In genomic region chr10:5786923-5787322, GRCm38 (mm10) we compare ENCODE assay signal across 9 mouse cellular contexts. TPM values are rescaled to one million over a fixed set of nuclear protein-coding genes. Genes with fewer than 3 reads are reported as not detected.
DNase-seq lines count a peak whose midpoint lies in the region; ATAC-seq and TF ChIP-seq lines count a peak whose summit lies in the region.
"Had no signal": no experiment of that assay in that cellular context is flagged by ENCODE, and none has a peak within 500 bp of the region (broad histone marks: within the 10 kb centered on the region; RNA-seq: fewer than 3 reads in every experiment).

No protein-coding gene starts in this region.

- TF ChIP-seq CTCF in spleen, adult 2 months (IDR thresholded peaks at IDR 0.05; ENCODE audit: extremely low read depth, insufficient read depth, insufficient read length, insufficient replicate concordance): peak; percentile 31; the same call in 1 of the 2 replicates

- TF ChIP-seq POLR2A in spleen, adult 2 months (IDR thresholded peaks at IDR 0.05; ENCODE audit: low read depth, low read length): no peak

- peak; percentile 29 to 35 for DNase-seq in heart, postnatal 10 days
- DNase-seq in heart, adult 9 months (ENCODE audit: low spot score in 2 of 2): no peak
- DNase-seq in spleen, adult 2 months (ENCODE audit: low read depth in 1 of 2, low spot score in 2 of 2): peak in 1 of 2 experiments; percentile 7
- no peak for DNase-seq in spleen, postnatal 4 days (ENCODE audit: low spot score in 2 of 2)
- peak; percentile 64 for DNase-seq in brain, adult 2 months (ENCODE audit: low read depth, low spot score)
- DNase-seq in heart, adult 18-20 months: no peak
- no peak for DNase-seq in spleen, adult 12 weeks (ENCODE audit: low spot score)

- ATAC-seq in megakaryocyte, adult 5-6 weeks (ENCODE audit: poor library complexity, severe bottlenecking): peak; percentile 67

- intact Hi-C loops in heart, postnatal 10 days (cut with DNase I): loop anchor here (2.0 to 5.0 kb wide), 3 partner anchors 150 to 305 kb away; no protein-coding TSS in a partner anchor

- H3K4me1 ChIP-seq in spleen, adult 2 months (ENCODE audit: control insufficient read depth, insufficient read depth, insufficient read length): no peaks in the 10 kb centered on the region
- H3K4me1 ChIP-seq: neural tube, embryonic 13.5 days had no signal

- H3K27ac ChIP-seq in spleen, adult 2 months (ENCODE audit: insufficient read depth, low read length): no peak overlapping the region
- H3K27ac ChIP-seq: neural tube, embryonic 13.5 days had no signal

- no peaks in the 10 kb centered on the region for H3K27me3 ChIP-seq in spleen, adult 2 months (ENCODE audit: control insufficient read depth, insufficient read depth, low read length)
- H3K27me3 ChIP-seq: neural tube, embryonic 13.5 days had no signal

- H3K36me3 ChIP-seq in spleen, adult 2 months (ENCODE audit: control insufficient read depth, insufficient read depth, low read length): no peaks in the 10 kb centered on the region
- H3K36me3 ChIP-seq: neural tube, embryonic 13.5 days had no signal

- WGBS in spleen, adult 2 months: 23% methylated on average over 4 of the region's 4 CpGs

- no peak overlapping the region for H3K4me3 ChIP-seq in spleen, adult 2 months (ENCODE audit: extremely low read depth, insufficient read depth, insufficient read length)
- H3K4me3 ChIP-seq: neural tube, embryonic 13.5 days had no signal

RNA-seq across cellular contexts. Expression of gene Fbxo5, which starts 18.5 kb away (rescaled TPM):
- 1 to 10 TPM; 6.1 to 7.0 TPM for total RNA-seq in heart, postnatal 10 days (2021)
- polyA plus RNA-seq in spleen, adult 2 months (2012; rRNA removed): 2.9 and 3.5 TPM in 2 replicates
- 64.0 and 74.3 TPM in 2 replicates for total RNA-seq in megakaryocyte, adult 5-6 weeks (2015)
- 51.9 and 58.9 TPM in 2 replicates for total RNA-seq in megakaryocyte, adult 5-6 weeks (2017)
- under 1 TPM; 0.67 to 0.79 TPM for total RNA-seq in heart, adult 18-20 months (2021)

RNA-seq across cellular contexts. Expression of gene Mtrf1l, which starts 36.8 kb away (rescaled TPM):
- 1 to 10 TPM; 7.2 to 8.2 TPM for total RNA-seq in heart, postnatal 10 days (2021)
- 1.9 and 2.2 TPM in 2 replicates for polyA plus RNA-seq in spleen, adult 2 months (2012; rRNA removed)
- 17.5 and 17.7 TPM in 2 replicates for total RNA-seq in megakaryocyte, adult 5-6 weeks (2015)
- 25.7 and 38.1 TPM in 2 replicates for total RNA-seq in megakaryocyte, adult 5-6 weeks (2017)
- 1 to 10 TPM; 9.2 to 9.7 TPM for total RNA-seq in heart, adult 18-20 months (2021)

Comparison
In these comparisons a context has a peak if more than half of its experiments do, and no peak if none do; other contexts are left out.
1. DNase-seq: peak in heart, postnatal 10 days (2 of 2) and brain, adult 2 months (single experiment); none in heart, adult 9 months (0 of 2), spleen, postnatal 4 days (0 of 2), heart, adult 18-20 months (0 of 2) and spleen, adult 12 weeks (single experiment).
2. RNA of gene Fbxo5, which starts 18.5 kb away (total RNA-seq): 51.9 to 74.3 TPM in megakaryocyte, adult 5-6 weeks; 6.1 to 7.0 TPM in heart, postnatal 10 days and 0.67 to 0.79 TPM in heart, adult 18-20 months; every median in the first group is over 4 times any median in the second.